Mouse (Mus musculus) stomach, postnatal 0 days (tissue): ENCODE results near the gene Tnfrsf17.

Experiments
- CTCF ChIP-seq: IDR thresholded peaks from 2 replicates; pipeline ENCODE4 v1.5.1; 2016; ENCODE audit warnings: antibody characterized with exemption, low read depth, mild to moderate bottlenecking, moderate library complexity
- EP300 ChIP-seq: optimal IDR thresholded peaks from 2 replicates; pipeline ENCODE3; 2016; ENCODE audit warnings: antibody characterized with exemption

DNA sequence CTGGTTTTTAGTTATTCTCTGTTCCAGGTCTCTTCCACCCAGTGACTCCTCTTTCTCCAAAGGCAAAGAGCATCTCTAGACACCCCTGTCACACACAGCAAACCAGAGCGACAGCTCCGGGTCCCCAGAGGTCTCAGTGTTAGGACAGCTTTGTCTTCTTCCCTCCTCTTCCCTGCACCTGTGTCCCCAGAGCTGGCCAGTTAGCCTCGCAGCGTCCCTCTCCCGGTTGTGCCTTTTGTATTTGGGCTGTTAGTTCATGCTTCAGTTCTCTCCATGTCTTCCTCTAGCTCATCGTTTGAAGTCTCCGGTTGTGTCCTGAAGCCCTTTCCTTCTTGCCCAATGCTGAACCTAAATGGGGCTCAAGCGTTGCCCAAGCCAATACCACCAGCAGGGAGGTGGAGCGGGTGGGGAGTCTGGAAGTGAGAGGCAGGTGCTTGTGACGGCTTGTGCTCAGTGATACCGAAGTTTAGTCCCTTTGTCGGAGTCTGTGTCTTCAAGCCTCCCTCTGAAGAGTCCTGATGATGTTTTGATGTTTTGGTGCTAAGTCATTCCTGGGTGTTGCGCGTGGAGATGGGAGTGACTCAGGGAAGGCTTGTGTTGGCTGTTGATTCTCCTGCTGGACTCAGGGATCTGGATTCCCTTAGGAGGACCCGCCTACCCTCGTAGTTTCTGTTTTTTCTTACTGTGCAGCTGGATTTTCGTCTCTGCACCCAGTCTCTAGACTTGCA, 9.9 kb downstream of the Tnfrsf17 start:
- TF ChIP-seq CTCF (no peak), EP300 (no peak)
